Mouse (Mus musculus) left cerebral cortex, postnatal 25 days (tissue): ENCODE data around the gene Hbq1a. TPM values are rescaled to one million over a fixed set of nuclear protein-coding genes. Genes with fewer than 3 reads are reported as not detected.
"Not testable (repeated sequence)": the region's sequence is repeated elsewhere in the genome, so short reads cannot be mapped to it uniquely, and the experiment has no call there.

Source experiments
- DNase-seq, 2 experiments: peaks; one replicate each; pipeline ENCODE4 v3.0.0; 2022; ENCODE audit warnings: low spot score in 2 of 2, mixed read lengths in 1 of 2
- intact Hi-C: fragments of 180-260 bp; cut with DNase I; formaldehyde crosslinking; loops from one replicate; pipeline ENCODE4 v1.15.1; 2025
- total RNA-seq, 2 experiments: library from RNA; stranded (reverse); gene quantifications; 2 replicates each; pipeline ENCODE4 v1.2.3; 2021

The Hbq1a gene
- 1 to 10 TPM in 1 of 2 experiments, not detected in 1; 1.4 TPM for total RNA-seq

GRCm38 (mm10) chr11:32299865-32300264 lies at the start of gene Hbq1a:
TSS of gene Hbq1a (plus strand) at chr11:32300069.
- DNase-seq: peak; percentile 67 to 68
- intact Hi-C loops: not testable (repeated sequence)

GRCm38 (mm10) chr11:32250880-32251763 lies 48.7 kb upstream of the Hbq1a start:
- intact Hi-C loops: no loop called here
- DNase-seq: no peak

GRCm38 (mm10) chr11:32253121-32253520 lies 46.7 kb upstream of the Hbq1a start:
- intact Hi-C loops: no loop called here
- no peak for DNase-seq

- DNase-seq: no peak
- intact Hi-C loops: no loop called here
Observed at GRCm38 (mm10) chr11:32256146-32256545, 43.7 kb upstream of the Hbq1a start.

GRCm38 (mm10) chr11:32256566-32256965 lies 43.3 kb upstream of the Hbq1a start:
- intact Hi-C loops: no loop called here
- no peak for DNase-seq

- DNase-seq: no peak
- intact Hi-C loops: no loop called here
Observed at GRCm38 (mm10) chr11:32262674-32263415, 37.0 kb upstream of the Hbq1a start.

GRCm38 (mm10) chr11:32265117-32265738 lies 34.6 kb upstream of the Hbq1a start:
- intact Hi-C loops: no loop called here
- DNase-seq: no peak

- no peak for DNase-seq
- intact Hi-C loops: no loop called here
Observed at GRCm38 (mm10) chr11:32266194-32266593, 33.7 kb upstream of the Hbq1a start.

- DNase-seq: no peak
- intact Hi-C loops: no loop called here
Observed at GRCm38 (mm10) chr11:32266776-32267175, 33.1 kb upstream of the Hbq1a start.

- peak; percentile 97 for DNase-seq
- intact Hi-C loops: no loop called here
Observed at GRCm38 (mm10) chr11:32267188-32267884, 32.5 kb upstream of the Hbq1a start, which contains the start of gene Nprl3. TSS of gene Nprl3 (minus strand) at chr11:32267707.

- DNase-seq: no peak
Observed at GRCm38 (mm10) chr11:32267964-32268363, 31.9 kb upstream of the Hbq1a start.

GRCm38 (mm10) chr11:32268952-32269351 lies 30.9 kb upstream of the Hbq1a start:
- DNase-seq: no peak
- intact Hi-C loops: no loop called here

More at GRCm38 (mm10) chr11:32267964-32268363, 31.9 kb upstream of the Hbq1a start:
- intact Hi-C loops: no loop called here

- intact Hi-C loops: no loop called here
- no peak for DNase-seq
Observed at GRCm38 (mm10) chr11:32271178-32271577, 28.7 kb upstream of the Hbq1a start.

GRCm38 (mm10) chr11:32276347-32276746 lies 23.5 kb upstream of the Hbq1a start, which contains the start of gene Hba-x:
TSS of gene Hba-x (plus strand) at chr11:32276400.
- intact Hi-C loops: loop anchor here (5.0 kb wide), 1 partner anchor 79 kb away; no protein-coding TSS in a partner anchor
- DNase-seq: no peak

- intact Hi-C loops: loop anchor here (5.0 kb wide), 1 partner anchor 81 kb away; no protein-coding TSS in a partner anchor
- DNase-seq: no peak
Observed at GRCm38 (mm10) chr11:32277736-32278457, 22.0 kb upstream of the Hbq1a start.

GRCm38 (mm10) chr11:32278458-32278957 lies 21.4 kb upstream of the Hbq1a start:
- intact Hi-C loops: loop anchor here (5.0 kb wide), 1 partner anchor 81 kb away; no protein-coding TSS in a partner anchor
- no peak for DNase-seq

- no peak for DNase-seq
- intact Hi-C loops: no loop called here
Observed at GRCm38 (mm10) chr11:32280646-32281045, 19.2 kb upstream of the Hbq1a start.

GRCm38 (mm10) chr11:32281416-32282144 lies 18.3 kb upstream of the Hbq1a start:
- no peak for DNase-seq

More at GRCm38 (mm10) chr11:32281416-32282144, 18.3 kb upstream of the Hbq1a start:
- intact Hi-C loops: no loop called here
